Mouse (Mus musculus) lung, postnatal 4 days (tissue): ENCODE data around the gene Golt1a.
"Not testable (repeated sequence)": the region's sequence is repeated elsewhere in the genome, so short reads cannot be mapped to it uniquely, and the experiment has no call there.

ENCODE experiments used
- DNase-seq, 2 experiments: peaks; one replicate each; pipeline ENCODE4 v3.0.0; 2021

Golt1a gene

GRCm38 (mm10) chr1:133306842-133307241 lies 2.8 kb upstream of the Golt1a start:
- peak; percentile 86 to 88 for DNase-seq

GRCm38 (mm10) chr1:133307318-133307717 lies 2.3 kb upstream of the Golt1a start:
- DNase-seq: peak in 1 of 2 experiments; percentile 55

- DNase-seq: no peak
These were observed 1.6 kb downstream of the Golt1a start for GRCm38 (mm10) chr1:133311240-133311639.

- DNase-seq: peak in 1 of 2 experiments; percentile 58
These were observed 2.3 kb downstream of the Golt1a start for GRCm38 (mm10) chr1:133311946-133312345.

GRCm38 (mm10) chr1:133314364-133314763 lies 4.8 kb downstream of the Golt1a start:
- peak; percentile 64 to 71 for DNase-seq

- DNase-seq: no peak
These were observed 6.2 kb downstream of the Golt1a start for GRCm38 (mm10) chr1:133315775-133316174.

- no peak for DNase-seq
These were observed 7.0 kb downstream of the Golt1a start for GRCm38 (mm10) chr1:133316577-133316976.

- DNase-seq: no peak
These were observed 7.5 kb downstream of the Golt1a start for GRCm38 (mm10) chr1:133317149-133317548.

- DNase-seq: peak; percentile 61 to 78
These were observed 11.8 kb downstream of the Golt1a start, which contains the start of gene Kiss1 for GRCm38 (mm10) chr1:133321267-133321925. Gene Kiss1 (plus strand): TSS chr1:133321875.

GRCm38 (mm10) chr1:133323333-133323732 lies 13.7 kb downstream of the Golt1a start:
- DNase-seq: peak in 1 of 2 experiments; percentile 53

- DNase-seq: no peak
These were observed 16.4 kb downstream of the Golt1a start for GRCm38 (mm10) chr1:133325951-133326350.

GRCm38 (mm10) chr1:133327094-133327493 lies 17.5 kb downstream of the Golt1a start:
- DNase-seq: no peak

- no peak for DNase-seq
These were observed 18.7 kb downstream of the Golt1a start for GRCm38 (mm10) chr1:133328299-133328795.

- DNase-seq: peak; percentile 71 to 88
These were observed 19.5 kb downstream of the Golt1a start for GRCm38 (mm10) chr1:133328896-133329637.

GRCm38 (mm10) chr1:133329638-133329964 lies 20.0 kb downstream of the Golt1a start:
- no peak for DNase-seq

- DNase-seq: no peak
These were observed 21.5 kb downstream of the Golt1a start for GRCm38 (mm10) chr1:133331142-133331541.

GRCm38 (mm10) chr1:133332656-133333430 lies 23.2 kb downstream of the Golt1a start:
- DNase-seq: no peak

- DNase-seq: peak in 1 of 2 experiments; percentile 9
These were observed 24.3 kb downstream of the Golt1a start for GRCm38 (mm10) chr1:133333937-133334336.

- not testable (repeated sequence) for DNase-seq
These were observed 30.8 kb downstream of the Golt1a start for GRCm38 (mm10) chr1:133340403-133340802.

- DNase-seq: no peak
These were observed 34.8 kb downstream of the Golt1a start for GRCm38 (mm10) chr1:133344357-133344756.

GRCm38 (mm10) chr1:133346531-133346930 lies 36.9 kb downstream of the Golt1a start:
- no peak for DNase-seq

- no peak for DNase-seq
These were observed 37.6 kb downstream of the Golt1a start for GRCm38 (mm10) chr1:133347226-133347625.
